9 mouse cellular contexts compared by ENCODE assay signal in the genomic region with DNA sequence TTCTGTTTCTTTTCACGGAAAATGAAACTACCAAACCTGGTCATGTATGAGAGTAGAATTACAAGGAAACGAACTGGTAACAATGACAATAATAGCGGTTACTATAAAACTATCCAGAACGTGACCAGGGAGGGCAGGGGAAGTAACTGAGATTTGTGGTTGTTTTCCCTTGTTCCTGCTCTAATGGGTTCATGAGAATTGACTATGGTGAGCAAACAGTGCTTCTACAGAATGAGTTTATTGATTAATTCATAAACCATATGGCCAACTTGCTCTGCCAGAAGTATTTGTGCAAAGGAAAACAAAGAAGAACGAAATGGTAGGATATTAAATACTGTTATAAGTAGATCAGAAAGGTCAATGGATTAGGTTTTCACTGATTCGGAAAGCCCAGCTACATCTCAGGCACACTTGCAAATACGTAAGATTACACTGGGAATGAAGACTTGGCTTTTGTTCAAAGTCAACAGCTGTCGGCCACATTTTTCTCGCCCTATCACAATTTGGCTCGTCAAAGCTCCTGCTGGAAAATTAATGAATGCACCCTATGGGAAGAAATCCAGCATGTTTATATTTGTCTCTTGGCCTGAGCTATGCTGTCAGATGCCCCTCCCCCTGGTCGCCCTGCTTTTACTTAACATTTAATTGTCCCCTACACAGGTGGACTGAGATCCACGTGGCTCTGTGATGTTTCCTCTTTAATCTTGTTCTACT.
DNase-seq lines count a peak whose midpoint lies in the region; ATAC-seq lines count a peak whose summit lies in the region.
"Had no signal": no experiment of that assay in that cellular context is flagged by ENCODE, and none has a peak within 500 bp of the region (broad histone marks: within the 10 kb centered on the region; RNA-seq: fewer than 3 reads in every experiment).

No protein-coding gene starts in this region.

- intact Hi-C loops in gastrocnemius, postnatal 36 days (cut with DNase I) = no loop called here

- no peaks in the 10 kb centered on the region for H3K9me3 ChIP-seq in kidney, embryonic 14.5 days (ENCODE audit: control insufficient read depth, low read length)
- H3K9me3 ChIP-seq in forebrain, embryonic 16.5 days (ENCODE audit: control insufficient read depth, low read length) = no peaks in the 10 kb centered on the region
- H3K9me3 ChIP-seq: G1E had no signal

- 42% methylated on average over 12 of the region's 12 CpGs for WGBS in kidney, embryonic 14.5 days
- WGBS in forebrain, embryonic 16.5 days = 45% methylated on average over 12 of the region's 12 CpGs

- H3K4me2 ChIP-seq in kidney, embryonic 14.5 days (replicated peaks; ENCODE audit: low read depth, low read length) = no peak overlapping the region
- H3K4me2 ChIP-seq in forebrain, embryonic 16.5 days (ENCODE audit: low read length) = peak overlapping the region; percentile 11; the same call in 1 of the 2 replicates

- H3K27ac ChIP-seq in kidney, embryonic 14.5 days (ENCODE audit: low read depth, low read length) = no peak overlapping the region
- no peak overlapping the region for H3K27ac ChIP-seq in forebrain, embryonic 16.5 days (ENCODE audit: low read length)

- H3K27me3 ChIP-seq in kidney, embryonic 14.5 days (ENCODE audit: control insufficient read depth, insufficient read depth, low read length) = no peaks in the 10 kb centered on the region
- H3K27me3 ChIP-seq in forebrain, embryonic 16.5 days (replicated peaks; ENCODE audit: control insufficient read depth, insufficient read depth, low read length) = no peaks in the 10 kb centered on the region

- ATAC-seq in kidney, embryonic 14.5 days (ENCODE audit: low FRiP score, low TSS enrichment) = peak; percentile 49; the same call in 1 of the 2 replicates
- ATAC-seq in forebrain, embryonic 16.5 days = peak; percentile 88

- H3K4me1 ChIP-seq in kidney, embryonic 14.5 days (ENCODE audit: control insufficient read depth, insufficient read depth, low read length) = no peaks in the 10 kb centered on the region
- H3K4me1 ChIP-seq in forebrain, embryonic 16.5 days (replicated peaks; ENCODE audit: control insufficient read depth, insufficient read depth, low read length) = peaks cover 6% of the 10 kb centered on the region

- no peaks in the 10 kb centered on the region for H3K36me3 ChIP-seq in kidney, embryonic 14.5 days (ENCODE audit: control insufficient read depth, insufficient read depth, low read length)
- no peaks in the 10 kb centered on the region for H3K36me3 ChIP-seq in forebrain, embryonic 16.5 days (ENCODE audit: control insufficient read depth, insufficient read depth)
- H3K36me3 ChIP-seq: G1E had no signal

- no peak for DNase-seq in kidney, postnatal 36 days
- DNase-seq in brain, adult 2 months (ENCODE audit: low read depth, low spot score) = peak; percentile 50
- peak; percentile 5 to 15 for DNase-seq in kidney, postnatal 4 days
- DNase-seq in urinary bladder, adult 2 months (ENCODE audit: low spot score) = no peak
- no peak for DNase-seq in urinary bladder, postnatal 25 days (ENCODE audit: low spot score)
- no peak for DNase-seq in gastrocnemius, postnatal 36 days

- no peak overlapping the region for H3K9ac ChIP-seq in kidney, embryonic 14.5 days (ENCODE audit: low read depth, low read length)
- no peak overlapping the region for H3K9ac ChIP-seq in forebrain, embryonic 16.5 days (replicated peaks; ENCODE audit: low read depth, low read length)

- H3K4me3 ChIP-seq in kidney, embryonic 14.5 days (ENCODE audit: low read length) = no peak overlapping the region
- no peak overlapping the region for H3K4me3 ChIP-seq in forebrain, embryonic 16.5 days (replicated peaks; ENCODE audit: low read length)

Comparison
In these comparisons a context has a peak if more than half of its experiments do, and no peak if none do; other contexts are left out.
1. DNase-seq: peak in brain, adult 2 months (single experiment) and kidney, postnatal 4 days (2 of 2); none in kidney, postnatal 36 days (0 of 2), urinary bladder, adult 2 months (single experiment), urinary bladder, postnatal 25 days (single experiment) and gastrocnemius, postnatal 36 days (0 of 2).